Mouse (Mus musculus): ENCODE measurements around the gene Lrcol1. TPM values are rescaled to one million over a fixed set of nuclear protein-coding genes. Genes with fewer than 3 reads are reported as not detected.
A peak's percentile ranks its signal among the peaks of the same experiment; 100 is the strongest.

Gene Lrcol1
- polyA plus RNA-seq (2014; fragmentation: Nextera tagmentation; extraction: Ambion mirVana) = not detected in 2 replicates

GRCm38 (mm10) chr5:110344524-110344923 is at the start of gene Lrcol1:
Gene Lrcol1, plus strand, starts transcription at chr5:110344730.
- DNase-seq = no peak
- WGBS = 86% methylated on average over 4 of the region's 4 CpGs

DNA sequence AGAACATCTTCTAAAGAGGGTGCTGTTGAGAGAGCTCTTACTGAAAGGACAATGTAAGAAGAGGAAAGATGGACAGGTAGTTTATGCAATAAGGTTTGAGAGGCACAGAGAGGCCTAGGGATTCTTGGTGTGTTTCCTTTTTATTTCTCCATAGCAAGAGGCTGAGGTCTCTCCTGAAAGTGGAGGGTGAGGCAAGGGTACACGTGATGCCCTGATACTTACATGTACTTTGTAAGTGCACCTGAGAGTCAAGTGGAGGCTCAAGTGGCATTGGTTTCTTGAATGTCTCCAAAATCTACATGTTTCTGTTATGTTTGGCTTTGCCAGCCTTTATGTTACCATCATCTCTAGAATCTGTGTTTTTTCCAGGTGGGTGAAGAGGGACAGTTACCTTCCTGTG is 47.9 kb upstream of the Lrcol1 start:
- 95% methylated on average over 1 of the region's 1 CpGs for WGBS
- Histone ChIP-seq H3K4me3 (replicated peaks; ENCODE audit: low read depth, low read length) (no peak overlapping the region), H3K9ac (replicated peaks; ENCODE audit: low read length) (no peak overlapping the region), H3K9me3 (ENCODE audit: control insufficient read depth, low read length) (no peaks in the 10 kb centered on the region), H3K4me2 (ENCODE audit: low read length) (no peak overlapping the region), H3K36me3 (ENCODE audit: control insufficient read depth, insufficient read depth, low read length) (peaks cover 36% of the 10 kb centered on the region), H3K27ac (replicated peaks; ENCODE audit: low read depth, low read length) (no peak overlapping the region), H3K4me1 (ENCODE audit: control insufficient read depth, insufficient read depth, low read length) (no peaks in the 10 kb centered on the region), H3K27me3 (ENCODE audit: control insufficient read depth, insufficient read depth, low read length) (no peaks in the 10 kb centered on the region)
- DNase-seq = no peak
- ATAC-seq (ENCODE audit: low FRiP score, low TSS enrichment) = no peak

More at GRCm38 (mm10) chr5:110344524-110344923, at the start of gene Lrcol1:
- no peak within 1 kb of the TSS for H3K4me3 ChIP-seq (replicated peaks; ENCODE audit: low read depth, low read length)
- H3K27ac ChIP-seq (replicated peaks; ENCODE audit: low read depth, low read length) = no peak within 1 kb of the TSS
- H3K27me3 ChIP-seq (ENCODE audit: control insufficient read depth, insufficient read depth, low read length) = peaks cover 18% of the 10 kb centered on the region; the same call in 1 of the 2 replicates
- no peak within 1 kb of the TSS for H3K4me2 ChIP-seq (ENCODE audit: low read length)
- no peaks in the 10 kb centered on the region for H3K36me3 ChIP-seq (ENCODE audit: control insufficient read depth, insufficient read depth, low read length)
- no peak within 1 kb of the TSS for H3K9ac ChIP-seq (replicated peaks; ENCODE audit: low read length)
- no peaks in the 10 kb centered on the region for H3K9me3 ChIP-seq (ENCODE audit: control insufficient read depth, low read length)
- no peak for ATAC-seq (ENCODE audit: low FRiP score, low TSS enrichment)
- H3K4me1 ChIP-seq (ENCODE audit: control insufficient read depth, insufficient read depth, low read length) = peaks cover 10% of the 10 kb centered on the region; the same call in 1 of the 2 replicates

DNA sequence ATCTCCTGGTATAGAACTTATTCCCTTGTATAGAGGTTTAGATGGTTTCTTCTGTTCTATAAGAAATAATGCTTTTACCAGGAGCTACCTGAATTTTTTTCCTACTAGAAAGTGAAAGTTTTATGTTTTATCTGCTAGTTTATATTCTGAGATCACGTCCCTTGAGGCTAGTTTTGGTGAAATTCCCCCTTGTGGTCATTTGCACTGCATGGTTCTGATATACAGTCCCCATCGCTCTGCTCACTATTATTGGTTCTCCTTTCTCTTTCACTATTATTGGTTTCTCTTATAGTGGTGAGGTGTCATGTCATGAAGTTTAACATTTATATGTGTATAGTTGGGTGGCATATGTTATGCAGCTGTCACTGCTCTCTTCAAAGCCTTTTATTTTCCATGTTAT is 43.9 kb upstream of the Lrcol1 start:
- Histone ChIP-seq H3K27me3 (ENCODE audit: control insufficient read depth, insufficient read depth, low read length) (no peaks in the 10 kb centered on the region), H3K4me1 (ENCODE audit: control insufficient read depth, insufficient read depth, low read length) (no peaks in the 10 kb centered on the region), H3K4me2 (ENCODE audit: low read length) (no peak overlapping the region), H3K9me3 (ENCODE audit: control insufficient read depth, low read length) (no peaks in the 10 kb centered on the region), H3K36me3 (ENCODE audit: control insufficient read depth, insufficient read depth, low read length) (peaks cover 43% of the 10 kb centered on the region), H3K9ac (replicated peaks; ENCODE audit: low read length) (no peak overlapping the region), H3K4me3 (replicated peaks; ENCODE audit: low read depth, low read length) (no peak overlapping the region), H3K27ac (replicated peaks; ENCODE audit: low read depth, low read length) (no peak overlapping the region)
- DNase-seq = no peak
- ATAC-seq (ENCODE audit: low FRiP score, low TSS enrichment) = no peak
- 92% methylated on average over 2 of the region's 2 CpGs for WGBS

GRCm38 (mm10) chr5:110308861-110309260 is 35.7 kb upstream of the Lrcol1 start:
- WGBS = 94% methylated on average over 7 of the region's 7 CpGs
- ATAC-seq (ENCODE audit: low FRiP score, low TSS enrichment) = no peak
- no peaks in the 10 kb centered on the region for H3K4me1 ChIP-seq (ENCODE audit: control insufficient read depth, insufficient read depth, low read length)
- H3K27ac ChIP-seq (replicated peaks; ENCODE audit: low read depth, low read length) = no peak overlapping the region
- H3K9me3 ChIP-seq (ENCODE audit: control insufficient read depth, low read length) = no peaks in the 10 kb centered on the region
- H3K4me3 ChIP-seq (replicated peaks; ENCODE audit: low read depth, low read length) = no peak overlapping the region
- no peaks in the 10 kb centered on the region for H3K27me3 ChIP-seq (ENCODE audit: control insufficient read depth, insufficient read depth, low read length)
- no peak overlapping the region for H3K9ac ChIP-seq (replicated peaks; ENCODE audit: low read length)
- DNase-seq = no peak
- no peak overlapping the region for H3K4me2 ChIP-seq (ENCODE audit: low read length)
- H3K36me3 ChIP-seq (ENCODE audit: control insufficient read depth, insufficient read depth, low read length) = peaks cover 44% of the 10 kb centered on the region

DNA sequence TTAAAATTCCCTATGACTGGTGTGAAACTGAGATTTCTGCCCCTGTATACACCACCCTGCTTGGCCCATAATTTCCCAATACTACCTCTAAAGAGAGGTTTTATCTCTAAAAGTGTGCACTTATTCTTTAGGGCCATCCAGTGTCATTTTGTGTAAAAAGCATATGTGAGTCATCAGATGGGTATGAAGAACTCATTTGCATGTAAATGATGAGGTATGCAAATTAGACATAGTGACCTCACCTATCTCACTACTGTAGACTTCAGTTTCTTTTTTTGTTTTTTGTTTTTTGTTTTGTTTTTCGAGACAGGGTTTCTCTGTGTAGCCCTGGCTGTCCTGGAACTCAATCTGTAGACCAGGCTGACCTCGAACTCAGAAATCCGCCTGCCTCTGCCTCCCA is 31.4 kb upstream of the Lrcol1 start:
- Histone ChIP-seq H3K9ac (replicated peaks; ENCODE audit: low read length) (no peak overlapping the region), H3K9me3 (ENCODE audit: control insufficient read depth, low read length) (no peaks in the 10 kb centered on the region), H3K4me1 (ENCODE audit: control insufficient read depth, insufficient read depth, low read length) (no peaks in the 10 kb centered on the region), H3K4me3 (replicated peaks; ENCODE audit: low read depth, low read length) (no peak overlapping the region), H3K27ac (replicated peaks; ENCODE audit: low read depth, low read length) (no peak overlapping the region), H3K4me2 (ENCODE audit: low read length) (no peak overlapping the region), H3K27me3 (ENCODE audit: control insufficient read depth, insufficient read depth, low read length) (no peaks in the 10 kb centered on the region), H3K36me3 (ENCODE audit: control insufficient read depth, insufficient read depth, low read length) (peaks cover 25% of the 10 kb centered on the region)
- DNase-seq (no peak), ATAC-seq (ENCODE audit: low FRiP score, low TSS enrichment) (no peak)
- WGBS = 100% methylated on average over 3 of the region's 3 CpGs

DNA sequence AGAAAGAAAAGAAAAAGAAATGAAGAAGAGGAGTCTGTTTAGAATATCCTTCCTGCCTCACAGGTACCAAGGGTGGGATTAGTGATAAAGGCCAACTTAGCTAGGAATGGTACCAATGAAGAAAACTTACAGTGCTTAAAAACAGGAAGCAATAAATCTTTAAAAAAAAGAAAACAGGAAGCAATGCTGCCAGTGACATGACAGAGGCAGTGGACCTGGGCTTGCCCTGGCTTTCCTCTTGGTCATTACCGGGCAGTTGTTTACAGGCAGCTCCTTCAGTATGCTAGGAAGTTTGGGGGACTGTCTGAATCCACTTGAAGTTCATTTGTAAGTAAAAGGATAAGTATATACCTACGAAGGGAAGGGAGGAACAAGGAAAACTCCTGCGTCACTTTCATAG is 14.0 kb upstream of the Lrcol1 start:
- Histone ChIP-seq H3K4me1 (ENCODE audit: control insufficient read depth, insufficient read depth, low read length) (no peaks in the 10 kb centered on the region), H3K4me2 (ENCODE audit: low read length) (no peak overlapping the region), H3K9me3 (ENCODE audit: control insufficient read depth, low read length) (no peaks in the 10 kb centered on the region), H3K9ac (replicated peaks; ENCODE audit: low read length) (no peak overlapping the region), H3K27ac (replicated peaks; ENCODE audit: low read depth, low read length) (no peak overlapping the region), H3K36me3 (ENCODE audit: control insufficient read depth, insufficient read depth, low read length) (peaks cover 30% of the 10 kb centered on the region), H3K27me3 (ENCODE audit: control insufficient read depth, insufficient read depth, low read length) (no peaks in the 10 kb centered on the region), H3K4me3 (replicated peaks; ENCODE audit: low read depth, low read length) (no peak overlapping the region)
- ATAC-seq (ENCODE audit: low FRiP score, low TSS enrichment) = no peak
- DNase-seq = no peak
- WGBS = 94% methylated on average over 3 of the region's 3 CpGs

DNA sequence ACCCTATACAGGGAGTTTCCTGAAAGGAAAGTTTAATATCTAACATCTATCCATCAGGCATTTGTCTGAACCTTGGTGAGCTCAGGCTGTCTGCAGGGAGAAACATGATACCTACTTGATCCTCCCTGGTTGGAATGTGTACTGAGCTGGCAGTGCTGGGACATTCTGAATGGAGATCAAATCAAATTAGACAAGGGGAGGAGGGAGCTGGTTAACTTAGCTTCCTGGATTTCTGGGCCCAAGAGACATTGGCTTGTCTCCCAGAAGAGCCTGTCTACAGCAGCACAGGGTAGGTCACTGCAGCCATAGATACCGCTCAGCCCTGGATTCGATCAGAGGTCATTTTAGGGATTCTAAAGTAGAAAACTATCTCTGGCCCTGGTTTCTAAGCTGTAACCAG is 5.7 kb upstream of the Lrcol1 start:
- ATAC-seq (ENCODE audit: low FRiP score, low TSS enrichment) (no peak), DNase-seq (no peak)
- H3K9me3 ChIP-seq (ENCODE audit: control insufficient read depth, low read length) = no peaks in the 10 kb centered on the region
- H3K27ac ChIP-seq (replicated peaks; ENCODE audit: low read depth, low read length) = no peak overlapping the region
- H3K27me3 ChIP-seq (ENCODE audit: control insufficient read depth, insufficient read depth, low read length) = peaks cover 18% of the 10 kb centered on the region; the same call in 1 of the 2 replicates
- H3K36me3 ChIP-seq (ENCODE audit: control insufficient read depth, insufficient read depth, low read length) = peaks cover 26% of the 10 kb centered on the region
- H3K4me2 ChIP-seq (ENCODE audit: low read length) = no peak overlapping the region
- H3K4me1 ChIP-seq (ENCODE audit: control insufficient read depth, insufficient read depth, low read length) = peaks cover 10% of the 10 kb centered on the region; the same call in 1 of the 2 replicates
- 97% methylated on average over 2 of the region's 2 CpGs for WGBS
- H3K9ac ChIP-seq (replicated peaks; ENCODE audit: low read length) = no peak overlapping the region
- H3K4me3 ChIP-seq (replicated peaks; ENCODE audit: low read depth, low read length) = no peak overlapping the region

- peak within 1 kb of the TSS; percentile 45 for H3K4me3 ChIP-seq (replicated peaks; ENCODE audit: low read depth, low read length)
- peak; percentile 62 for DNase-seq
Observed at GRCm38 (mm10) chr5:110342648-110343284, 1.8 kb upstream of the Lrcol1 start, which contains the start of gene P2rx2. Gene P2rx2, minus strand, starts transcription at chr5:110343212.

DNA sequence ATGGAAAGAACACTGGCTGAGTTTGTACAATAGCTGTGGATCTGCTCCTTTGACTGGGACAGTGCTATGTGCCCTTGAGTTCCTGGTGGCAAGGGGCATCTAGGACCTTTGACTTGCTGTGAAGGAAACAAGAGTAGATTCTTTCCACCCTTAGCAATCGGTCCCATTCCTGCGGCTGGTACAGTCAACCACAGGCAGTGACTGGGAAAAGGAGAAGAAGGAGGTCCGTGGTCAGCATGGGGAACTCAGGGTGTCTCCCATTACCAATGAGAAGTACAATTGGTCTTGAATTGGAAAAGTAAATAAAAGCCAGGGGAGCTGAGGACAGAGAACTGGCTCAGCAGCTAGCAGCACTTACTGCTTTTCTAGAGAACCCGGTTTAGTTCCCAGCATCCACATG is 1.0 kb downstream of the Lrcol1 start:
- DNase-seq (no peak), ATAC-seq (ENCODE audit: low FRiP score, low TSS enrichment) (no peak)
- Histone ChIP-seq H3K4me3 (replicated peaks; ENCODE audit: low read depth, low read length) (no peak overlapping the region), H3K9me3 (ENCODE audit: control insufficient read depth, low read length) (no peaks in the 10 kb centered on the region), H3K27ac (replicated peaks; ENCODE audit: low read depth, low read length) (no peak overlapping the region), H3K36me3 (ENCODE audit: control insufficient read depth, insufficient read depth, low read length) (no peaks in the 10 kb centered on the region), H3K4me1 (ENCODE audit: control insufficient read depth, insufficient read depth, low read length) (peaks cover 10% of the 10 kb centered on the region; the same call in 1 of the 2 replicates), H3K4me2 (ENCODE audit: low read length) (no peak overlapping the region), H3K27me3 (ENCODE audit: control insufficient read depth, insufficient read depth, low read length) (peaks cover 18% of the 10 kb centered on the region; the same call in 1 of the 2 replicates), H3K9ac (replicated peaks; ENCODE audit: low read length) (no peak overlapping the region)
- WGBS = 84% methylated on average over 4 of the region's 4 CpGs

More at GRCm38 (mm10) chr5:110342648-110343284, 1.8 kb upstream of the Lrcol1 start, which contains the start of gene P2rx2:
- Histone ChIP-seq H3K36me3 (ENCODE audit: control insufficient read depth, insufficient read depth, low read length) (peaks cover 7% of the 10 kb centered on the region; the same call in 1 of the 2 replicates), H3K9me3 (ENCODE audit: control insufficient read depth, low read length) (no peaks in the 10 kb centered on the region), H3K9ac (replicated peaks; ENCODE audit: low read length) (peak within 1 kb of the TSS; percentile 59), H3K4me1 (ENCODE audit: control insufficient read depth, insufficient read depth, low read length) (peaks cover 10% of the 10 kb centered on the region; the same call in 1 of the 2 replicates), H3K27ac (replicated peaks; ENCODE audit: low read depth, low read length) (no peak within 1 kb of the TSS), H3K27me3 (ENCODE audit: control insufficient read depth, insufficient read depth, low read length) (peaks cover 18% of the 10 kb centered on the region; the same call in 1 of the 2 replicates), H3K4me2 (ENCODE audit: low read length) (peak within 1 kb of the TSS; percentile 97)
- 1% methylated on average over 43 of the region's 43 CpGs for WGBS
- ATAC-seq (ENCODE audit: low FRiP score, low TSS enrichment) = peak; percentile 57

Measured in midbrain, embryonic 14.5 days (tissue).